In the genomic region with DNA sequence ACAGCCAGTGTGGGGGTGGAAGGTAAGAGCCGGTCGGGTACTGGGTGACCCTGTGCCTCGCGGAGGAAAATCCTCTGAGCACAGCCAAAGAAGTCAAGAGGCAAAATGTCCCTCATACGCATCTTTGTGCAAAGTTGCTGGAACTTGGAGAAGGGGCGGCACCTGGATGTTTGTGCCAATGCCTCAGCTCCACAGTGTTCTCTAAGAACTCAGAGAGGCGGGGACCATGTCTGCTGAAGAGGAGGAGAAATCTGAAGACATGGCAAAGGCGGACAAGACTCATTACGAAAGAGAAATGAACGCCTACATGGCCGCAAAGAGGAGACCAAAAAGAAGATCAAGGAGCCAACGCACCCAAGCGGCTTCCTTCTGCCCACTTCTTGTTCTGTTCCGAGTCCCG, we compare ENCODE assay signal across 22 mouse cellular contexts. TPM values are rescaled to one million over a fixed set of nuclear protein-coding genes. Genes with fewer than 3 reads are reported as not detected.
DNase-seq lines count a peak whose midpoint lies in the region; ATAC-seq and TF ChIP-seq lines count a peak whose summit lies in the region.
"Had no signal": no experiment of that assay in that cellular context is flagged by ENCODE, and none has a peak within 500 bp of the region (broad histone marks: within the 10 kb centered on the region; RNA-seq: fewer than 3 reads in every experiment).

No protein-coding gene starts in this region.

- no peak overlapping the region for H3K9ac ChIP-seq in hindbrain, embryonic 14.5 days
- peak overlapping the region; percentile 42 for H3K9ac ChIP-seq in ES-Bruce4 (ENCODE audit: low read depth, poor library complexity, severe bottlenecking)
- H3K9ac ChIP-seq: hindbrain, embryonic 13.5 days; lung, embryonic 14.5 days; neural tube, embryonic 12.5 days had no signal

- H3K9me3 ChIP-seq in hindbrain, embryonic 10.5 days = no peaks in the 10 kb centered on the region
- H3K9me3 ChIP-seq in hindbrain, embryonic 14.5 days (ENCODE audit: control insufficient read depth, low read length) = no peaks in the 10 kb centered on the region
- no peaks in the 10 kb centered on the region for H3K9me3 ChIP-seq in ES-Bruce4 (replicated peaks; ENCODE audit: control insufficient read depth, insufficient read depth, low read length, poor library complexity, severe bottlenecking)
- H3K9me3 ChIP-seq: embryonic facial prominence, embryonic 10.5 days; hindbrain, embryonic 13.5 days; neural tube, embryonic 12.5 days had no signal

- H3K4me3 ChIP-seq in hindbrain, embryonic 10.5 days = peak overlapping the region; percentile 14; the same call in 1 of the 2 replicates
- no peak overlapping the region for H3K4me3 ChIP-seq in hindbrain, embryonic 14.5 days (replicated peaks; ENCODE audit: low read length)
- peak overlapping the region; percentile 38 for H3K4me3 ChIP-seq in ES-Bruce4 (ENCODE audit: low read depth, low read length)
- H3K4me3 ChIP-seq: embryonic facial prominence, embryonic 10.5 days; erythroblast, embryonic 14.5 days; hindbrain, embryonic 13.5 days; neural tube, embryonic 12.5 days had no signal

- DNase-seq in hindbrain, embryonic 10.5 days (ENCODE audit: low spot score) = no peak
- no peak for DNase-seq in hindbrain, embryonic 14.5 days (ENCODE audit: low spot score)
- peak; percentile 49 for DNase-seq in lung, postnatal 36 days
- no peak for DNase-seq in lung, postnatal 25 days (ENCODE audit: low spot score)
- DNase-seq in fat pad, adult 2 months (ENCODE audit: extremely low read depth, low read depth, low spot score) = peak; percentile 39
- DNase-seq in embryo, embryonic 10.5 days (ENCODE audit: low spot score) = no peak
- DNase-seq in natural killer cell, adult 2 months (ENCODE audit: low spot score in 2 of 2) = no peak
- DNase-seq: adrenal gland, adult 8-10 months; cerebellum, postnatal 10 days; lung, embryonic 14.5 days; thymus, adult 2 months had no signal

- no peak for TF ChIP-seq CTCF in ES-Bruce4 (IDR thresholded peaks at IDR 0.05; ENCODE audit: low read depth, low read length)

- H3K4me1 ChIP-seq in hindbrain, embryonic 10.5 days (replicated peaks) = peaks cover 32% of the 10 kb centered on the region
- peaks cover 5% of the 10 kb centered on the region; the same call in 1 of the 2 replicates for H3K4me1 ChIP-seq in hindbrain, embryonic 14.5 days (replicated peaks; ENCODE audit: control insufficient read depth, insufficient read depth, low read length)
- peaks cover 2% of the 10 kb centered on the region for H3K4me1 ChIP-seq in ES-Bruce4 (ENCODE audit: control insufficient read depth, insufficient read depth, low read length)
- H3K4me1 ChIP-seq: neural tube, embryonic 12.5 days had no signal

- WGBS in hindbrain, embryonic 10.5 days = 54% methylated on average over 15 of the region's 15 CpGs
- WGBS in hindbrain, embryonic 14.5 days = 59% methylated on average over 15 of the region's 15 CpGs

- H3K27ac ChIP-seq in hindbrain, embryonic 10.5 days = peak overlapping the region; percentile 30; the same call in 1 of the 2 replicates
- H3K27ac ChIP-seq in hindbrain, embryonic 14.5 days = no peak overlapping the region
- no peak overlapping the region for H3K27ac ChIP-seq in ES-Bruce4 (ENCODE audit: insufficient read depth, low read length)
- H3K27ac ChIP-seq: embryonic facial prominence, embryonic 10.5 days; hindbrain, embryonic 13.5 days; neural tube, embryonic 12.5 days had no signal

- H3K4me2 ChIP-seq in hindbrain, embryonic 14.5 days (replicated peaks) = no peak overlapping the region
- H3K4me2 ChIP-seq: hindbrain, embryonic 13.5 days; lung, embryonic 14.5 days; neural tube, embryonic 12.5 days had no signal

- TF ChIP-seq EP300 in ES-Bruce4 (IDR thresholded peaks at IDR 0.05; ENCODE audit: insufficient read depth, low read depth, low read length) = no peak

- no peaks in the 10 kb centered on the region for H3K27me3 ChIP-seq in hindbrain, embryonic 10.5 days (ENCODE audit: insufficient read depth, poor library complexity, severe bottlenecking)
- H3K27me3 ChIP-seq in hindbrain, embryonic 14.5 days (ENCODE audit: control insufficient read depth, insufficient read depth, low read length) = no peaks in the 10 kb centered on the region
- no peaks in the 10 kb centered on the region for H3K27me3 ChIP-seq in ES-Bruce4 (ENCODE audit: control insufficient read depth, insufficient read depth, low read length, poor library complexity, severe bottlenecking)
- H3K27me3 ChIP-seq: hindbrain, embryonic 13.5 days; neural tube, embryonic 12.5 days; Patski had no signal

- TF ChIP-seq POLR2A in ES-Bruce4 (IDR thresholded peaks at IDR 0.05; ENCODE audit: insufficient read depth, low read length) = no peak

- H3K36me3 ChIP-seq in hindbrain, embryonic 10.5 days = no peaks in the 10 kb centered on the region
- no peaks in the 10 kb centered on the region for H3K36me3 ChIP-seq in hindbrain, embryonic 14.5 days (replicated peaks; ENCODE audit: control insufficient read depth, insufficient read depth)
- H3K36me3 ChIP-seq in ES-Bruce4 (ENCODE audit: control insufficient read depth, insufficient read depth, low read length, poor library complexity, severe bottlenecking) = no peaks in the 10 kb centered on the region
- H3K36me3 ChIP-seq: embryonic facial prominence, embryonic 10.5 days; hindbrain, embryonic 13.5 days; neural tube, embryonic 12.5 days had no signal

- no peak for ATAC-seq in hindbrain, embryonic 14.5 days (ENCODE audit: low FRiP score)
- ATAC-seq: forebrain, embryonic 16.5 days; intestine, postnatal 0 days; midbrain, embryonic 16.5 days; Patski had no signal

RNA-seq across cellular contexts. Expression of gene Mettl7a1, which starts 2.4 kb away (rescaled TPM):
- polyA plus RNA-seq in hindbrain, embryonic 10.5 days (2016; fragmentation: Nextera tagmentation; extraction: Ambion mirVana) = 3.8 and 5.5 TPM in 2 replicates
- 2.1 and 3.1 TPM in 2 replicates for polyA plus RNA-seq in hindbrain, embryonic 14.5 days (2014; fragmentation: Nextera tagmentation; extraction: Ambion mirVana)
- polyA plus RNA-seq in ES-Bruce4 (2011; ENCODE audit: insufficient read depth, insufficient read length, low read depth, missing spikeins) = 9.7 and 11.5 TPM in 2 replicates

RNA-seq across cellular contexts. Expression of gene Tmprss12, which starts 20.9 kb away (rescaled TPM):
- not detected in 2 replicates for polyA plus RNA-seq in hindbrain, embryonic 10.5 days (2016; fragmentation: Nextera tagmentation; extraction: Ambion mirVana)
- not detected in 2 replicates for polyA plus RNA-seq in hindbrain, embryonic 14.5 days (2014; fragmentation: Nextera tagmentation; extraction: Ambion mirVana)
- polyA plus RNA-seq in ES-Bruce4 (2011; ENCODE audit: insufficient read depth, insufficient read length, low read depth, missing spikeins) = 3.2 and 4.1 TPM in 2 replicates
- polyA plus RNA-seq: embryonic facial prominence, embryonic 10.5 days; erythroblast, embryonic 14.5 days; forebrain, embryonic 16.5 days; heart, postnatal 0 days; hindbrain, embryonic 13.5 days; intestine, postnatal 0 days; liver, adult 2 months; lung, embryonic 14.5 days; midbrain, embryonic 16.5 days; neural tube, embryonic 12.5 days; Patski; thymus, adult 2 months had no signal

RNA-seq across cellular contexts. Expression of gene Mettl7a3, which starts 33.2 kb away (rescaled TPM):
- not detected in 2 replicates for polyA plus RNA-seq in hindbrain, embryonic 10.5 days (2016; fragmentation: Nextera tagmentation; extraction: Ambion mirVana)
- not detected in 2 replicates for polyA plus RNA-seq in hindbrain, embryonic 14.5 days (2014; fragmentation: Nextera tagmentation; extraction: Ambion mirVana)
- not detected in 2 replicates for polyA plus RNA-seq in ES-Bruce4 (2011; ENCODE audit: insufficient read depth, insufficient read length, low read depth, missing spikeins)
- polyA plus RNA-seq: embryonic facial prominence, embryonic 10.5 days; erythroblast, embryonic 14.5 days; forebrain, embryonic 16.5 days; heart, postnatal 0 days; intestine, postnatal 0 days; liver, adult 2 months; lung, embryonic 14.5 days; midbrain, embryonic 16.5 days had no signal

RNA-seq across cellular contexts. Expression of gene Methig1, which starts 51.4 kb away (rescaled TPM):
- polyA plus RNA-seq in hindbrain, embryonic 10.5 days (2016; fragmentation: Nextera tagmentation; extraction: Ambion mirVana) = 0.21 TPM in 1 of 2 replicates, not detected in the other
- polyA plus RNA-seq in hindbrain, embryonic 14.5 days (2014; fragmentation: Nextera tagmentation; extraction: Ambion mirVana) = 0.27 TPM in 1 of 2 replicates, not detected in the other
- polyA plus RNA-seq in ES-Bruce4 (2011; ENCODE audit: insufficient read depth, insufficient read length, low read depth, missing spikeins) = not detected in 2 replicates
- polyA plus RNA-seq: embryonic facial prominence, embryonic 10.5 days; erythroblast, embryonic 14.5 days; forebrain, embryonic 16.5 days; heart, postnatal 0 days; intestine, postnatal 0 days; lung, embryonic 14.5 days; midbrain, embryonic 16.5 days; thymus, adult 2 months had no signal

RNA-seq across cellular contexts. Expression of gene Mettl7a2, which starts 51.4 kb away (rescaled TPM):
- not detected in 2 replicates for polyA plus RNA-seq in hindbrain, embryonic 10.5 days (2016; fragmentation: Nextera tagmentation; extraction: Ambion mirVana)
- polyA plus RNA-seq in hindbrain, embryonic 14.5 days (2014; fragmentation: Nextera tagmentation; extraction: Ambion mirVana) = not detected in 2 replicates
- polyA plus RNA-seq in ES-Bruce4 (2011; ENCODE audit: insufficient read depth, insufficient read length, low read depth, missing spikeins) = not detected in 2 replicates
- polyA plus RNA-seq: embryonic facial prominence, embryonic 10.5 days; erythroblast, embryonic 14.5 days; forebrain, embryonic 16.5 days; heart, postnatal 0 days; hindbrain, embryonic 13.5 days; intestine, postnatal 0 days; lung, embryonic 14.5 days; midbrain, embryonic 16.5 days; thymus, adult 2 months had no signal

Comparison
In these comparisons a context has a peak if more than half of its experiments do, and no peak if none do; other contexts are left out.
1. DNase-seq: peak in lung, postnatal 36 days (single experiment) and fat pad, adult 2 months (single experiment); none in hindbrain, embryonic 10.5 days (single experiment), hindbrain, embryonic 14.5 days (single experiment), lung, postnatal 25 days (single experiment), embryo, embryonic 10.5 days (single experiment) and natural killer cell, adult 2 months (0 of 2).